Mouse (Mus musculus) lung, adult 2 months (tissue): ENCODE data around the gene C130026I21Rik. TPM values are rescaled to one million over a fixed set of nuclear protein-coding genes. Genes with fewer than 3 reads are reported as not detected.
"Not testable (repeated sequence)": the region's sequence is repeated elsewhere in the genome, so short reads cannot be mapped to it uniquely, and the experiment has no call there.

Source experiments
- DNase-seq: peaks from one replicate; pipeline ENCODE4 v3.0.0; 2022
- H3K4me1 ChIP-seq: fragments of 200-500 bp; 2 replicates; pipeline ENCODE4 v1.6.1; 2011; ENCODE audit warnings: low read length; ENCODE audit not compliant: control insufficient read depth, insufficient read depth
- H3K4me3 ChIP-seq: fragments of 200-500 bp; replicated peaks from 2 replicates; pipeline ENCODE3; 2011; ENCODE audit warnings: low read depth, mild to moderate bottlenecking, control low read depth, low read length; ENCODE audit errors: extremely low read depth
- CTCF ChIP-seq: fragments of 200-500 bp; IDR thresholded peaks from 2 replicates; pipeline ENCODE4 v1.5.1; 2011; ENCODE audit warnings: mild to moderate bottlenecking, low read length, control low read depth; ENCODE audit not compliant: insufficient read depth
- WGBS: fragments of 180-500 bp; shearing (Covaris S2); methylation state at CpG from one replicate; pipeline ENCODE4 v1.1.7; 2018; 5-methylcytosine and 5-hydroxymethylcytosine counted together
- polyA plus RNA-seq: library from polyadenylated mRNA; depleted of rRNA; stranded (reverse); fragments of >200 nt; gene quantifications from 2 replicates; pipeline ENCODE4 v1.2.3, GENCODE M21; 2012; rRNA removed

Gene C130026I21Rik
- 1.2 and 2.2 TPM in 2 replicates for polyA plus RNA-seq

DNA sequence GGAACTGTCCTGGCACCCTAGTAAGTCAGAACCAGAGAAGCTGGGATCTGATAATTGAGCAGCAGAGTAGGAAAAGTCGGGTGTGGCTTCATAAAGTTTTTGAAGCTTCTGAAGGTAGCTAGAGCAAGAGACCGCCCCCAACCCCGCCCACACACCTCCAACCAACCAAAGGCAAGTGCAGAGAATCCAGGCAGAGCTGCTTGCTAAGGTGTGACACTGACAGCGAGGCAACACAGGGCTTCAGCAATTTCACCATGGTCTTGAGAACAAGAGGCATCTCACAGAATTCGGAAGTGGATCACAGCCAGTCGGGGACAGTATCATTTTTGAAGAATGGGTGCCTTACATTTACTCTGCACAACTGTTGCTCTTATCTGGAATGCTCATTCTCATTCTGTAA is at the start of gene C130026I21Rik:
Gene C130026I21Rik, minus strand, starts transcription at position 101 of the 400 bp plus-strand sequence.
- not testable (repeated sequence) for DNase-seq, H3K4me1 ChIP-seq, H3K4me3 ChIP-seq
- WGBS, result 0% methylated on average over 1 of the region's 6 CpGs

DNA sequence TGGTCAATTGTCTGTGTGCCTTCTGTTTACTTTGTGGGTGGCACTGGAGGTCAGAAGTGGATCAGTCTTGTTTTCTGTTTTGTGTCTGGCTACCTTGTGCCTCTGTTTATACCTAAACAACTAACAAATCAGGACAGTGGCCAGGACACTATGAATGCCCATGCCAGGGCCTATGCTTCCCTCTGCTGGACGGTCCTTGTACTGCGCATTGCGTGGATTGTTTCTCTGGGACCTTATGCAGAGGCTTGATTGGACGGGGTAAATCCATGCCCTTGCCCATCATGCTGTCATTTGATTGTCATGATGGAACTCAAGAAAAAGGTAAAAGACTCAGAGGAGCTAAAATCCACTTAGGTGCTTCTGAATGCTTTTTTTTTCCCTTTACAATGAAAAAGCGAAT is 16.7 kb upstream of the C130026I21Rik start:
- TF ChIP-seq CTCF, result peak; percentile 18; the same call in 1 of the 2 replicates
- peak; percentile 9 for DNase-seq
- H3K4me3 ChIP-seq, H3K4me1 ChIP-seq: not testable (repeated sequence)
- 39% methylated on average over 4 of the region's 5 CpGs for WGBS

DNA sequence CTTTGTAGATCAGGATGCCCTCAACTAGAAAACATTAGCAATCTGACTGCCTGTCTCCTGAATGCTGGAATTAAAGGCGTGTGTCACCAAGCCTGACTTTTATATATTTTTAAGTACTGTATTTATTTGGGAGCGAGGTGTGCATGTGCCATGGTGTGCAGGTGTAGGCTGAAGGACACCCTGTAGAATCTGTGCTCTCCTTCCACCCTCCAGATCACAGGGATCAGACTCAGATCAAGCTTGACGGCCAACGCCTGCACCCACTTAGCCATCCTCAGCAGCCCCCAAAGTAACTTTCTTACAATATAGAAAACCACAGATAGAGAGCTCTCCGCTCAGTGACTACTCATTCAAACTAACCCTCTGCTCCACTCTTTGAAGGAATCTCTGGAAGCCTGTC is 6.1 kb upstream of the C130026I21Rik start:
- DNase-seq, H3K4me1 ChIP-seq, H3K4me3 ChIP-seq: not testable (repeated sequence)
- WGBS, result 69% methylated on average over 4 of the region's 5 CpGs

DNA sequence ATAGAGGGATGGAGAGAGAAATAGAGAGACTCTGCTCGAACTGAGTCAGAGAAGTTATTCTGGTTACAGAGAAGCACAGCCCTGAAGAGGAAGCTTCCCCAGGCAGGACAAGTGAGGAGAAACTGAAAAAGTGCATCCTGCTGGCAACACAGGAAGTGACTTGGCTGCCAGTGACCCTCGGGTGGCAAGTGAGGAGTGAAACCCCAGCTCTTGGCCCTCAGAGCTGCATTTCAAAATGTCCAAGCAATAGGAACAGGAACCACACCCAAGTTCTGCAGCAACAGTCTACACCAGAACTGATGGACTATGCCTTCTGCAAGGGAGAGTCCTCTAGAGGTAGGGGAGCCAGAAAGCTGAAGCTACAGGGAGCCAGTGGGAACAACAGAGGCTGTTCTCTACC is 11.7 kb downstream of the C130026I21Rik start:
- 46% methylated on average over 2 of the region's 2 CpGs for WGBS
- not testable (repeated sequence) for H3K4me1 ChIP-seq, DNase-seq, H3K4me3 ChIP-seq

DNA sequence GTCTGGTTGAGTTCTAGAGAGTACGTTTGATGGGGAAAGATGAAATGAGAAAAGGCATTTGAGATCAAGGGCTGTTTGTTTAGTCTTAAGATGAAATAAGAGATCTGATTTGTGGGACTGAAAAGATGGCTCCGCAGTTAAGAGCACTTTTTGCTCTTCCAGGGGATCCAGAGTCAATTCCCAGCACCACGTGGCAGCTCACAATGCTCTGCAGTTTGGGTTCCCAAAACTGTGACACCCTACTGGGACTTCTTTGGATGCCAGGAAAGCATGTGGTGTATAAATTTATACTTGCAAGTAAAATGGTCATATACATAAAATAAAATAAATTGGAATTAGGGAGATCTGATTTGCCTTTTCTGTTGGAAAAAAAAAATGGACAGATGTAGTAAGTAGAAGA is 15.1 kb downstream of the C130026I21Rik start:
- 47% methylated on average over 2 of the region's 3 CpGs for WGBS

DNA sequence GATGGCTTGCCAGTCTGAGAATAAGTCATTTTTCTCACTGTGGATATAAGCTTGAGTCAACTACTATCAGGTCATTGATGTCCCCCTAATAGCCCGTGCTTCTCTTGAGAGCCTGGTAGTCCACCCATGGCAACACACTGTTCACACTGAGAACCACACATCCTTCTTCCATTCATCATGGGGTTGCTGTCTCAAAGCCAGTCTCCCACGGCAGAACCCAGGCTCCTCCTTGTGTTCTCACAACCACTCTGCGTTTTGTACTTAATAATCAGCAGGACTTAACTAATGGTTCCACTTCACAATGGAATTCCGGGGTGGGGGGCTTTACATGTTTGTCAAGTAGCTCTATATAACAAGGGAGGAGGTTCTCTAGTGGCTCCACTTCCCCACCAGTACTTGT is 19.2 kb downstream of the C130026I21Rik start:
- not testable (repeated sequence) for H3K4me1 ChIP-seq, H3K4me3 ChIP-seq, DNase-seq
- WGBS, result 82% methylated on average over 4 of the region's 4 CpGs

More for the DNA sequence above, 15.1 kb downstream of the C130026I21Rik start:
- H3K4me3 ChIP-seq, H3K4me1 ChIP-seq, DNase-seq: not testable (repeated sequence)

DNA sequence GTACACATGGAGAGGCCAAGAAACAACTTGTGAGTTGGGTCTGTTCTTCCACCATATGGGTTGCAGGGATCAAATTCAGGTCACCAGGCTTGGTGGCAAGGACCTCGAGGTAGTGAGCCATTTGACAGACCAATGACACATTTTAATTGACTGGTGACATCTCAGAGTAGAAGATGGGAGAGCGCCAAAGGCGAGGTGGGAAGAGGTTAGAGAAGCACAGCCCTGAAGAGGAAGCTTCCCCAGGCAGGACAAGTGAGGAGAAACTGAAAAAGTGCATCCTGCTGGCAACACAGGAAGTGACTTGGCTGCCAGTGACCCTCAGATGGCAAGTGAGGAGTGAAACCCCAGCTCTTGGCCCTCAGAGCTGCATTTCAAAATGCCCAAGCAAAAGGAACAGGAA is 21.4 kb downstream of the C130026I21Rik start:
- 54% methylated on average over 3 of the region's 3 CpGs for WGBS

DNA sequence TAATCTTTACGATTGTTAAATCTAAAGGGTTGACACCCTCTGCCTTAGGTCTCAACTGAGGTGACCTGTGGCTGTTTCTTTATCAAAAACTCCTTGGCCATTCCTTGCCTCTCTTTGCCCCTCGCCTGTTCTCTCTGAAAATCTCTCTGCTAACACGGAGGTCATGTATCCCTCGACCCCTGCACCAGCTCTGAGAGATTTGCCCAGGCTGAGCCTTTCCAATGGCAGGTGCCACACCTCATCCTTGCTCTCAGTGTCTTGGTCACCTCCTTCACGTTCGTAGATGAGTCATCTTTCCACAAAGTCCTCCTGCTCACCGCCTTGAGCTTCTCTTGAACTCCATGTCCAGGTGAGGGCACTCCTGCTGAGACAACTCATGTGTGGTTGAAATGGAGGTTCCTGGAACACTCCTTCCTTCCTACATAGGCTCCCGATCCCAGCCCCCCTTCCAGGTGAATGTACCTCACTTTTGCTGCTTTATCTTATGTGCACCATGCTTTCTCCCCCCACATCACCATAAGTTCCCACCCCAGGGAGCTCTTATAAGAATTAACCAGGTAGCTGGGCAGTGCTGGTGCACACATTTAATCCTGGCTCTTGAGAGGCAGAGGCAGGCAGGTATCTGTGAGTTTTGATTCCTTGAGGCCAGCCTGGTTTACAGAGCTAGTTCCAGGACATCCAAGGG is 23.4 kb downstream of the C130026I21Rik start:
- not testable (repeated sequence) for DNase-seq, H3K4me3 ChIP-seq, H3K4me1 ChIP-seq
- 58% methylated on average over 8 of the region's 8 CpGs for WGBS

More for the DNA sequence above, 21.4 kb downstream of the C130026I21Rik start:
- H3K4me3 ChIP-seq, H3K4me1 ChIP-seq, DNase-seq: not testable (repeated sequence)

DNA sequence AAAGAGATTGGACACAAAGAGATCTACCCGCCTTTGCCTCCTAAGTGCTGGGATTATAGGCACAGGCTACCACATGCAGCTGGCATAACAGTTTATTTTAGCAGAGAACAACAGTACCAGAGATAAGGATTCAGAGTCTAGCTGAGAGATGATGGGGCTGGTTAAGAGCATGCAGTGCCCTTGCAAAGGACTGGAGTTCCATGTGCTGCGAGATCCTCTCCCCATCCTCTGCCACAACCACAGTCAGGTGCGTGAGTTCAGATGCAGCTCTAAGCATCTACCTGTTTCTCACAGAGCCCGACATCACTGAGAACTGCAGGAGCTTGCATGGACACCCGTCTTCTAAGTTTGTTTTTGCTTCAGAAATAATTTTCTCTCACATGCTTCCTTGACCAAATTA is 24.1 kb downstream of the C130026I21Rik start:
- not testable (repeated sequence) for DNase-seq, H3K4me1 ChIP-seq, H3K4me3 ChIP-seq
- WGBS, result 76% methylated on average over 5 of the region's 5 CpGs

DNA sequence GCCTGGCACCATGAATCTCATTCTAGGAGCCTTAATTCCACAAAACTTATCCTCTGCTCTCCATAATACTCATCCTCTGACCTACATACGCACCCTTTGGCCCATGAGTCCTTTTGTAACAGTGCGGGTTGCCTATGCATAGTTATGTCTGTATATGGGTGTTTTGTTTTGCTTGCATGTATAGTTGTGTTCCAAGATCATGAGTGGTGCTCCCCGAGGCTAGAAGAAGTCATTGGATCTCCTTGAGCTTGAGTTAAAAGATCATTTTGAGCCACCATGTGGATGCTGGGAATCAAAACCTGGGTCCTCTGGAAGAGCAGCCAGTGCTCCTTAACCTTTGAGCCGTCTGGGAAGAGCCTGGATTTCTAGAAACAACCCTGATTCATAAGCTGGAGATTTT is 25.4 kb downstream of the C130026I21Rik start:
- not testable (repeated sequence) for DNase-seq, H3K4me3 ChIP-seq, H3K4me1 ChIP-seq
- WGBS, result 58% methylated on average over 3 of the region's 4 CpGs

DNA sequence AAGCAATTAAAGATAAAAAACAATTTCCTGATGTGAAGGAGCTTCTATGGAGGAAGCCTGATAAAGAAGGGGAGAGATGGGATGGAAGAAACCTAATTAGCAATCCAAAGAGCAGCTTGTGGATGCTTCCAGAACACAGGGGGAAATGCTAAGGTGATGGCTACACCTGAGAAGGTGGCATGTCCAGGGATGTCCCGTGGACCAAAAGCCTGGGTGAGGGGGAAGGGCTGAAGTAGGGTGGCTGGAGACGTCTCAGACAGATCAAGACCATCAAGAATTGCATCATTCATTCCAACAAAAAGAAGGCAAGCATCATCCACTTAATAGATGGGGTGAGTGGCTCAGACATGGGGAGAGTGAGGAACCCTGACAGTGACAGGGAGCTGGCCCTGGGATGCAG is 27.3 kb downstream of the C130026I21Rik start:
- not testable (repeated sequence) for H3K4me3 ChIP-seq, DNase-seq, H3K4me1 ChIP-seq
- 58% methylated on average over 2 of the region's 2 CpGs for WGBS

DNA sequence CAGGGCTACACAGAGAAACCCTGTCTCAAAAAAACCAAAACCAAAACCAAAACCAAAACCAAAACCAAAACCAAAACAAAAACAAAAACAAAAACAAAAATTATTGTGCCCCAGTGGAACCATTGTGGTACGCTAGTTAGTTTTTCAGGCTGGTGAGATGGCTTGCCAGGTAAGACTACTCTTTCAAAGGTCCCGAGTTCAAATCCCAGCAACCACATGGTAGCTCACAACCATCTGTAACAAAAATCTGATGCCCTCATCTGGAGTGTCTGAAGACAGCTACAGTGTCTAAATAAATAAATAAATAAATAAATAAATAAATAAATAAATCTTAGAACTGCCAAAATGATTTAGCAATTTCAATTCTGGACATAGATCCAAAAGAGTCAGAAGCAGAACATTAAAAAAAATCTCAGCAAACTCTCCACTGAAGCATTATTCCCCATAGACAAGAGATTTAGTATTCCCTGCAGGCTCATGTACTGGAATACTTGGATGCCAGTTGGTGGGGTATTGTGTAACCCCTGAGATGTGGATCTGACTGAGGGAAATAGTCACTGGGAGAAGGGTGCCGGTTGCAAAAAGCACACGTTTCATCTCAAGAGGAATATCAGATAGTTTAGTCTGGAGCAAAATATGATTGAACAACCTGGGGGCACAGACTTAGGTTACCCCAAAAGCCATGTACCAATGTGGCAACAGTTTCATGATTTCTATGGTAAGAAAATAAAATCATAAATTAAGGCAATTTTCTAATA is 31.2 kb downstream of the C130026I21Rik start:
- not testable (repeated sequence) for H3K4me3 ChIP-seq, DNase-seq, H3K4me1 ChIP-seq
- 68% methylated on average over 4 of the region's 4 CpGs for WGBS

DNA sequence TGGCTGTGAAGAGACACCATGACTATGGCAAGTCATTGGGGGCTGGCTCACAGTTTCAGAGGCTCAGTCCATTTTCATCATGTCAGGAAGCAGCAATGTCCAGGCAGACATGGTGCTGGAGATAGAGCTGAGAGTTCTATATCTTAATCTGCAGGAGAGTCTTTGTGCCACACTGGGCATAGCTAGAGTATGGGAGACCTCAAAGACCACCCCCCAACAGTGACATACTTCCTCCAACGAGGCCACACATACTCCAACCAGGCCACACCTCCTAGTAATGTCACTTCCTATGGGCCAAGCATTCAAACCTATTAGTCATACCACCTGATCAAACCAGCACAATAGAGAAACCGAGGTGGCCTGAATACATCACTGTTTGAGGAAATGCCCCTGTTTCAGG is 63.8 kb downstream of the C130026I21Rik start:
- 41% methylated on average over 1 of the region's 2 CpGs for WGBS
- H3K4me1 ChIP-seq, H3K4me3 ChIP-seq, DNase-seq: not testable (repeated sequence)

DNA sequence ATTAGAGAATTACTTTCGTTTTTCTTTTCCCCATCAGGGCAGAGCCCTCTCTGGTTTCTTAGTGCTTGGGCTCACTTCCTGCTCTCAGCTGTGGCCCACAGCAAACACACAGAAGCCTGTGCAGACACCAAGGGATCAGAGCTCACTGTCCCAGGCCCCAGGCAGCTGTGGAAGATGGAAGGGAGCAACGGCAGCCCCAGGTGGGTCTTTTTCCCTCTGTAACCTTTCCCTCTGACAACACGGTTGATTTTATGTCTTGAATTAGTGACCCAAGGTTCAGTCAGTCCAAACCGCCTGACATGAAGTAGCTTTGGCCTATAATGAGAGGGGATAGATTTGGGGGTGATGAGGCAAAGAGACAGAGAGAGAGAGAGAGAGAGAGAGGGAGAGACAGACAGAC is 70.8 kb downstream of the C130026I21Rik start:
- H3K4me1 ChIP-seq, H3K4me3 ChIP-seq, DNase-seq: not testable (repeated sequence)
- 74% methylated on average over 3 of the region's 4 CpGs for WGBS

DNA sequence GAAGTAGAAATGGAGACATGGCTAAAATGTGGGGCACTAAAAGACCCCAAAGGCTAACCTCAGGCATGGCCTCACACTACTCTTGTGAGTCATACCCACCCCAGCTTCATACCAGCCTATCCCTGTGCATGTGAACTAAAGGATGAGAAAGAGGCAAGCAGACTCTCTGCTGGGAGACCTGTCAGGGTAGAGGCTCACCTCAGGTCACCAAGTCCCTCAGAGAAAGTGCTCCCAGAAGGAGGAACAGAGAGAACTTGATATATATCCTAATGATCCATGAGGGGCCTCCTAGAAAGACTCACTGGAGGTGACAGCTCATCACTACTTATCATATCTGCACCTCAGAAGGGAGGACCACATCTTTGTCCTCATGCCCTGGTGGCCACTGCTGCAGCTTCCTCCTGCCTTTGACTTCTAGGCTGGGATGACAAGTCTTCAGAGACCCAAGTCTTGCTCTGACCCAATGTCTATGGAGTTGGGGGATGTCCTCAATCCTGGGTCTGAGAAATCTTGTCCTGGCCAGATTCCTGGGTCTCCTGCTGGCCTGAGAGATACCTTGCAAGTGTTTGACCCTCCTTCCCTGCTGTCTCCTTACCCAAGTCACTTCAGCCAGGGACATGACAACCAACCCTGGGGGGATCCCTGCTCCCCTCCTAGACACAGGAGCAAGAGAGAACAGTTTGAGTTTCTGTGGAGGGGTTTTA is 71.6 kb downstream of the C130026I21Rik start:
- not testable (repeated sequence) for H3K4me3 ChIP-seq, DNase-seq, H3K4me1 ChIP-seq
